Mouse (Mus musculus) spleen, adult 12 weeks (tissue): ENCODE measurements around the gene Btg2.

Experiments used
- DNase-seq: peaks from one replicate; pipeline ENCODE4 v3.0.0; 2022; ENCODE audit warnings: low spot score

Btg2 gene

DNA sequence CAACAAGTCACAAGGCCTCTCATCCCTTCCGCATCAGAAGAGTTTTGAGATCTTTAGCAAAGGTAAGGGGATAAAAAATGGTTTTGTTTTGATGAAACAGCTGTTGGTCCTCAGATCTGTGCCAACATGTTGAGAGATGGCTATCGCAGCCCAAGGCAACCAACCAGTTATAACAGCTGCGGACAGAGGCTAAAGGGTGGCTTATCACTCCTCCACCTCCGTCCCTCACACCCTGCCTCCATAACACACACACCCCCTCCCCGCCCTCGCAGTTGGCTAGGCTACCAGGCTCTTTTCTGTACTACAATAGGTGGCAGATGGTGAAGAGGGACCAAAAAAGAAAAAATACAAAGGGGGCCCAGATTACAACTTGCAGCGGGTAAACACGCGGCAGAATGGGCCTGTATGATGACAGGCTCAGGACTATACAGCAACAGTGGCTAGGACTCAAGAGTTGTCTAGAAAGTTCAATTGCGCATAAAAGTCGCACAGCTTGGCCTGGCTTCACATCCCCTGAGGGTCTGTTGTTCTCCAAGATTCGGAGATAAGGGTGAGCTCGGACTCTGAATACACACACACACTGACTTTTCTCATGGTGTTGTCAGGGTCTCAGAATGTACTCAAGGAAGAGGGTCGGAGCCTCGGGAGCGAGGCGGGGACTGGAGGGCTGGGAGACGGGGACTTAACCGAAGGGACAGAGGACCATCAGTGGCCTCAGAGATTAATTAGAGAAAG lies 692 bp downstream of the Btg2 start:
- DNase-seq = peak; percentile 75

DNA sequence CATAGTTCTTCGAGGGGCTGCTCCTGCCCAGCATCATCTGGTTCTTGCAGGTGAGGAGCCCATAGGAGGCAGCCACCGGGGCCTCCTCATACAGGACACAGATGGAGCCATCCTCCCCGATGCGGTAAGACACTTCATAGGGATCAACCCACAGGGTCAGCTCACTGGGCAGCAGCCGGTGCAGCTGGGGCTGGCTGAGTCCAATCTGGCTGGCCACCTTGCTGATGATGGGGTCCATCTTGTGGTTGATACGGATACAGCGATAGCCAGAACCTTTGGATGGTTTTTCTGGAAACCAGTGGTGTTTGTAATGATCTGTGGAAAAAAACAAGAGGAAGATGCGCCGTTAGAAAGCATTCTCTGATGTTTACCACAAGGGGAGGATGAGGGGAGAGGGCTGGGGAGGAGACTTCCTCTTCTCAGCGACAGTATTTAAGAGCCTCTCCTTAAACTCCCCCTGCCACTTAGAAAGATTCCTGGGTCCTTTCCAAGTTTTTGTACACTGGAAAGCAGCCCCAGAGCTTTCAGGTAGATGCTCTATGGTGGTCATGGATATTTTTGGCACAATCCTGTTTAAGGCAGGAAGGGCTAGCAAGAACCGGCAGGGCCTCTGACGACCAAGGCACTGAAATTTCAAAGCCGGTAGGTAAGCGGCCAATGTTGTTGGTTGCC lies 1.4 kb downstream of the Btg2 start:
- DNase-seq = no peak

DNA sequence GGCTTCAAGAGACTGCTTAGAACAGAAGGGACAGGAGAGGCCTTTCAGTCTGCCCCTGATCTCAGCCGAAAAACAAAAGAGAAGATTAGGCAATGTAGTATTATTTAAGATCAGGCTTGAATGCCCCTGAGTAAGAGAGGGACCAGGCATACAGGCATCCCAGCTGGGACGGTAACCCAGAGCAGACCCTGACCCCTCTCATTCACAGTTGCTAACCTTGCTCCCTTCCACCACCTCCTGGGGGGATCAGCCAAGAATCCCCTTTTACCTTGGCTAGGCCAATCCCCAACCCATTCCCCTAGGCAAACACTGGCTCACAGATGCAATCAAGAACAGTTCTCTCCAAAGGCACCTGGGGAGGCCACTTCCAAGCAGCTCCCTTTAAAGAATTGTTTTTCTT lies 2.1 kb downstream of the Btg2 start:
- DNase-seq = no peak

DNA sequence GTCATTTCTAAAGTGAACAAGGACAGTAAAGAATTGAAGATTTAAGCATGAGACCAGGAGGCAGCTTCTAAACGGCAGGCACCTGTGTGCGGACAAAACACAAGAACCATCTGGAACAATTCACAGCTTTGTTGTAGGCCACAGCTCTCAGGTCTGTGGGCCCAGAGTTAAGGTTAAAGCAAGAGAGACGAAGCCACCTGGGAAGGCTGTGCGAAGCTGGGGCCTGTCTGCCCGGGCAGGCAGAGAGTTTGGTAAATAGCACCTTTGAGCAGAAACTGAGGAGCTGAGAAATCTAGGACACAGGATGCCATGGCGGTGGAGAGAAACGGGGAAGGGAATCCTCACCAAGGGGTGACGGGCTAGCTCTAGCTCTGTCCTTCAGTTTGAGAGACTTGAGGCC lies 3.4 kb downstream of the Btg2 start:
- DNase-seq = no peak

DNA sequence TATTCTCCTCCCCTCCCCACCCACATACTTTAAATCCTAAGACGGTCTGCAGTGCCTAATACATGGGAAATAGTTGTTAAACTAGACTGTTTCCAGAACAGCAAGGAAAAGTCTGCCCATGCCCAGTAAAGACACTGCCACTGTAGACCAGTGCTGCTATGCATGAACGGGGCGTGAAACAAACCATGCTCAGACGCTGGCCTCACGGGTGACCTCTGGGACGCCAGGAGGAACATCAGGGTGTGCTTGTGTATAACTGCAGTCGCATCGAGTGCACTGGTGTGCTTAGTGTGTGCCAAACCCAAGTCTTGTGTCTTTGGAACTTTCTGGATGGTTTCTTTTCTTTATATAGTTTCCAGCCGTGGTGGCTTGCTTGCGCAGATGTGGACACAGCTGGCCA lies 4.3 kb downstream of the Btg2 start:
- DNase-seq = no peak

DNA sequence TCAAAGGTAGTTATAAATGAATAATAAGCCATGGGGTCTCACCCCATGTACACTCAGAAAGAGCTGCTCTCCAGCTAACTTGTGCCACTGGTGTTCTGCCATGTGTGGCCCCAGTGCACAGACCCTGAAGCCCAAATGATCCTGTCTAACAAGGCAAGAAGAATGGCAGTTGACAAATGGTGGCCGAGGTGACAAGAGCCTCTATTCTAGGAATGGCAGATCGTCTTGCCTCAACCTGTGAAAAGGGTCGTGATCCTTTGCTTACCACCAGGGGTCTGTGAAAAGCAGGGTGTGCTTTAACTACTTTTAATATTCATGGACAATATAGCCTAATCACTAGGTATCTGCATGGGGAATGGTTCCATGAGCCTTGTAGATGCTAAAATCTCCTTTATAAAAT lies 4.7 kb downstream of the Btg2 start:
- DNase-seq = no peak

DNA sequence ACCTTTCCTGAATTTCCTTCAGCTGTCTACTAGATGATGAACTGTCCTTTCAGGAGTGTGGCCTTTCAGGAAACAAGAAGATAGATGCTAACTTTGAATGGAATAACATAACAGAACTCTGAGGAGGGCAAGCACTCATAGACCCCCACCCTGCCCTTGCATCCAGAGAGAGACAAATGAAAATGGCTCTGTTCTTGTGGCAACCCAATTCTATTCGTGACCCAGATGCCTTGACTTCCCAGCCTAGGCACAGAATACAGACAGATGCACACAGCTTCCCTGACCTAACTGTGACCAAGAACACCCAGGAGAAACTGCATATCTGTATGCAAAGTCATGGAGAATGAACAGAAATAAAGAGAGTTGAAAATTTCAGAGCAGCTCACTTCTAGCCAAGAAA lies 5.3 kb downstream of the Btg2 start:
- no peak for DNase-seq

DNA sequence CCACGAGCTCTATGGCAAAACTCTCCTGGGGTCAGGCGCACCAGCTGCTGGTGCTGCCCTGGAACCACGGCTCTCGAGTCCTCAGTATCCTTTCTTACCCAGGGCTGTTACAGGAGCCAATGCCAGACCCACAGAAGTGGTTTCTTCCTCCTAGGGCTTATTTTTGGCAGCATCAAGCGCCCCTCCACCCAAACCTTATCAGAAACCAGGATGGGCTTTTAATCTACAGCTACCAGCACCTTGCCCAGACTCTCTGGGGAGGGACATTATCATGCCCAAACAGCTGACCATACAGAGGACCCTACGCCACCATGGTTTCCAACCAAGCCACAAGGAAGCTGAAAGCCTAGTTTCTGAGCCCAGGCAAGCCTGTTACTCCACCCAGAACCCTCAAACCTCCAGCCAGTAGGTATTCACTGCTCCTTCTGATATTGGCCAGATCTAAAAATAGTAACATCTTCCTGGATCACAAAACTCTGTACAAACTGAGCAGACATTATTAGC lies 5.8 kb downstream of the Btg2 start:
- DNase-seq = peak; percentile 61

DNA sequence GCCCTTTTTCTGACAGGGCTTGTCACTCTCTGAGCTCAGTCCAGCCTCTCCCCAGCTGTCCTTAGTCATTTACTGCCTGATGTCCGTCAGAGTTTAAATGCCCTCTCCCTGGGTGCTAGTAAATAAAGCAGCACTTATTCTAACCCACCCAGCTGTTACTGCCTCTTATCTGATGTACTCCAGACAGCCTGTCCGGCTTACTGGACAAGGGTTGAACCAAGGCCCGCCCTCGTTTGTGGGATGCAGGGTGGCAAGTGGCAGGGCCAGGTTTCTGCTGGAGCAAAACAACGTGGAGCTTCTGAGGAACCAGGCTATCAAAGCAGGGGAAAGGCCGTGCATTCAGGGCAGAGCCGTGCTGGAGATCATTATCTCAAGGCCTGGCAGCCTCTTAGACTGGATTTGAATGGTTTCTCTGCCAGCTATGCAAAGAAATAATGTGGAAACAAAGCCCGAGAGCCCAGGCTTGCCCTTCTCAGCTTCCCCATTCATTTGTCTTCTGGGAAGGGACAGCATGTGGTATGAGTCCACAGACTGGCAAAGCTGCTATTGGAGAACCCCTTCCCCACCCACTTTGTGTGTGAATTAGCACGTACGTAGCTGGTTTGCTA lies 7.4 kb downstream of the Btg2 start:
- DNase-seq = no peak

DNA sequence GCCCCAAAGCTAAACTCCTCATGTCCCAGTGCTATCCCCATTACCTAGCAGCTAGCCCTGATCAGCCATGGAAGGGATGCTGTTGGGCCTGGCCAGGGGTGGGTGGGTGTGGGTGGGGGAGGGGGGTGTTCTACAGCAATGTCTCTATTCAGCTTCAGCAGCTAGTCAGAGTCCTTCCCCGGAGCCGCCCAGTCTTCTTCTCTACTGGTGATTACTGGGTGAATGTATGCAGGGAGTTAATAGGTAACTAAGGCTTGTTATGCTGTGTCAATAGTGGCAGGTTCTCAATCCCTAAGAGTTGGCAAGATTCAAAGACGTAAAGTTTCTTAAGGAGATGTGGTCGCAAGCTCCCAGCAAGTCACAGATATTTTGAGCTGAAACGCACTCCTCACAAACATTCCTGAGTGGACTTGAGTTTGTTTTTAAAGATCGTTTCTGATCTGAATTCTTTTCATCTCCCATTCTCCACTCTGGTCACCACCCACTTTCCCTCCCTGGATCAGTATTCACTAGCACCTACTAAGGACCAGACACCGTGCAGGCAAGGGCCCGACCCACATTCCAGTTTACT lies 8.7 kb downstream of the Btg2 start:
- DNase-seq = no peak

DNA sequence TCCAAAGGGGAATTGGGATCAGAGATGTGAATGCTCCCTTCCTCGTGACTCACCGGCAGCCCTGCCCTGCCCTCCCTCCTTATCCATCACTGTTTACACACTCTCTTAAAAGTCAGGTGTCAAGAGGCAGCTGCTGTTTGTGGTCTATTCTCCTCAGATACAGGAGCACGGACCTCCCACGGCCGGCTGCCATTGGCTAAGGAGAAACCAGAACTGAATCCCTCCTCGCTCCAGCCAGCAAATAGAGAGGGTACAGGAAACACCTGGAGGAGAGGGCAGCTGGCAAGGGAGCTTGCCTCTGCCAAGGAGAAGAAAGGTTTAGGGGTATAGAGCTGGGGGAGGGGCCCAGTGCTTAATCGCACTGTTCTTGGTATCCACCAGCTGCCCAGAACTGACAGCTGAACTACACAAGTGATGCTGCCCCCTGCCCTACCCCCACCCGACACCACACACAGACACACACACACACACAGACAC lies 11.7 kb downstream of the Btg2 start:
- no peak for DNase-seq

DNA sequence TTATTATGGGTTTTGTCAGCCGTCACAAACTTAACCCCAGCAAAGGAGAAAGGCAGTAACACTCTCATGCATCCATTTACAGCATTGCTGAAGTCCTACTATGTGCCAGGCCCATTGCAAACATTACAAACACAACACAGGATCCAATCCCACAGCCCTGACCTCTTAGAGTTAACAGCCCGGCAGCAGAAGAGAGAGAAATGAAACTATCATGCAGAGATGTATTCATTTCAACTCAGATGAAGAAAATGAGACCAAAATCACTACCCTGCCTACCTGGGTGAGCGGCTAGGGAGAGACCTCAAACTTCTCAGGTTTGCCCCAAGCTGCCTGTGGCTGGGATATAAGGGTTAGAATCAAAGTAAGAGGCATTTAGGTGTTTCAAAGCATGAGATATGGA lies 12.4 kb downstream of the Btg2 start:
- no peak for DNase-seq

DNA sequence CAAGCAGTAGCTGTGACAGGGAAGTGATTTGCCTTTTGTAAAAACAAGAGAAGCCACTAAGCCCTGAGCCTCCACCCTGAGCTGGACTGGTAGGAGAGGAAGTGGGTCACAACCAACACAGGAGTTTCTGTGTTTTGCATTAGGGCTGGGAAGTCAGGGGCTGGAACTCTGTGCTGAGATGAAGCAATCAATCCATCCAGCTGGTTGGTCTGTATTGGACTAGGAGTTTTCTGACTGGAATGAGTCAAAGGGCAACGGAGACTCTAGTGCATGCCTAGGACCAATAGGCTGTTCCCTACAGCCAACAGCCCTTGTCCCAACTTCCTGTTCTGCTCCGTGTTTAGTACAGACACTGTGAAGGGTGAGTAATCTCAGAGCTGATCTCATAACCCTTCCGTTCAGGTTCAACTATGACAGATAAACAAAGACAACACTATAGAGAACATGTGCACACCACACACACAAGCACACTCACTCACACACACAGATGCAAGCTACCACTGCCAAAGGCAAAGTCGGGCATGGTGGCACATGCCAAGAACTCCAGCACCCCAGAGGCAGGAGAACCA lies 13.6 kb downstream of the Btg2 start:
- no peak for DNase-seq

DNA sequence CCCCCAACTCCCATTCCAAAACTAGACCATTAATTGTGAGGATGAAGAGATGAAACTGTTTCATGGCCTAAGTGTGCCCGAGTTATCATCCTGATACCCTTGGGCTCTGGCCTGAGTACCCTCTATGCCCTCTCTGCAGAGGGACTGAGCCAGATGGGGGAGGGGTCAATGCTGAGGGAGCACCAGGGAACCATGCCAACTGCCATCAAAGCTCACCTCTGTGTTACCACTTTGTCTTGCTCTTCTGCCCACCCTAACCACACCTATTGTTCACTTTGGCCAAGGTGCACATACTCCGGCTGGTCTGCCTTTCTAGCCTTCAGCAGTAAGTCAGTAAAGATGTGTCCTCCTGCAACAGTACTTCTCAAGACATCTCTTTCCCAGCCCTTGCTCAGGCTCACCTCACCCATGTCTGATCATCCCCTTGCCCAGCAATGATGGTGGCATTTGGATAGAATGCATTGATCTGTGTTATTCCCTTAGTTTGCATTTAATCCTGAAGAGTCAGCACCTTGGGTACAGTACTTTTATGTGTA lies 14.6 kb downstream of the Btg2 start:
- DNase-seq = no peak

DNA sequence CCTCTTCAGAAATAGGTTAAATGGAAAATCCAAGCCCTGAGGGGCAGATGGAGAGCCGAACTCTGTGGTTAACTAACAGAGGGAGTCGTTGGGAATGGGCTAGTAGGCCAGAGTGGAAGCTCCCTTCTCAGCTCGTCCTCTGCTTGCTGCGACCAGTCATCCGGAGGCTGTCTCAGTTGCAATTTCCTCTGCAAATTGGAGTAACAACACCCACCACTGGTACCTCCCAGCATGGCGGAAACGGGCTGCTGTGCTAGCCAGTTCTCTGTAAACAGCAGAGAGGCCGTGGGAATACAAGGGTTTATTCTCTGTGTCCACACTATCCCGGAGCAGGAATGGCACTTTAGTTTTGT lies 15.2 kb downstream of the Btg2 start:
- DNase-seq = no peak

DNA sequence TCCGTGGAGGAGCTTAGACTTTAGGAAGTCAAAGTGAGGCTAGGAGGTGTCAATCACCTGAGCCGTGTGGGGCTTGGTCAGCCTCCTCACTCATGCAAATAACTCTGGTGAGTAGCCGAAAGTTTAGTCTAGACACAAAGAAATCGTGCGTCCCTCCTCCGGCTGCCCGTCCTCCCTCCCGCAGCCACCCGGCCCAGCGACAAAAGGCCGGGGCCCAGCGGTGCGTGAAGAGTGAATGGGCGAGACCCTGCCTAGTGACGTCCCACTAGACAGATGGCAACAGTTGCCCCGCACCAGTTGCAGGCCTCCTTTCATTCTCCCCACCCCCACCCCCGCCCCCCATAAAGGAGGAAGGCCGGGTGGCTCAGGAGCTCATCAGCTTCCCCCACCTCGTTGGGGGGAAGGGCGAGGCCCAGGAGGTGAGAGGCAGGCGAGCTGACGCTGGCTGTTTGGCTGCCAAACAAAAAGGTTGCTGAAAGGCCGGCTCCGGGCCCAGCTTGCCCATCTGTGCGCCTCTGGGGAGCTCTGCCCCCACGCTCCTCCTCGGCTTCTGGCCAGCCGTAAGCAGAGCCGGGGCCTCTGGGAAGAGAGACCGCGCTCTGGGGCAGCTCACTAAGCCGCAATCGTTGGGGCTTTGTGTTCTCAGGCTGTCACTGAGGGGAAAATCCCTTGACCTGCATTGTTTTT lies 15.7 kb downstream of the Btg2 start:
- peak; percentile 61 for DNase-seq

DNA sequence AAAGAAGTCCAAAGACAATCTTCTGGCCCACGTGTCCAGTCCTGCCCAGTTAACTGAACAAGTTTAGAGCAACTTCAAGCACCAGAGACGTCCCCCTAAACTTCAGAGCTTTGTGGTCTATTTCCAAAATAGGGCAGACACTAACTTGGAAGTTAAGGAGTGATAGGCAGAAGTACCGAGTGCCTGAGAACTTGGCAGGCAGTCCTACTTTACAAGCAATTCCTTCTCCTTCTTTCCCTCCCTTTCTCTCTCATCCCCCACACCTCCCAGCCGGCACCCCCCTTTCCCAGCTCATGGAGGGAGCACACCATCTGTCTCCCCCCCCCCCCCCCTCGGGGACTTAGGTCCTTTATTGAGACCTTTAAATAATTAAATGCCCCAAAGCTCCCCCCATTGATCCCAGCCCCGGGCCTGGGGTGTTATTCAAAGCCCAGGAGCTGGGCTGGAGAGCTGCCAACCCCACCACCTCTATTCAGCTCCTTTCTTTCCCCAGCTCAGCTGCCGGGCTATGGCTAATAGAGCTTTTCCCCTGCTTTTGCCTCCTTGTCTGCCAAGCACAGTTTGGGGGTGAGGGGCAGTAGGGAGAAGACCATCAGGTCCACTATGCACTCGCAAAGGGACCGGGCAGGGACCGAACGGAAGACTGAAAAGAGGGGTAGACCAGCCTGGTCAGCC lies 16.4 kb downstream of the Btg2 start:
- no peak for DNase-seq

DNA sequence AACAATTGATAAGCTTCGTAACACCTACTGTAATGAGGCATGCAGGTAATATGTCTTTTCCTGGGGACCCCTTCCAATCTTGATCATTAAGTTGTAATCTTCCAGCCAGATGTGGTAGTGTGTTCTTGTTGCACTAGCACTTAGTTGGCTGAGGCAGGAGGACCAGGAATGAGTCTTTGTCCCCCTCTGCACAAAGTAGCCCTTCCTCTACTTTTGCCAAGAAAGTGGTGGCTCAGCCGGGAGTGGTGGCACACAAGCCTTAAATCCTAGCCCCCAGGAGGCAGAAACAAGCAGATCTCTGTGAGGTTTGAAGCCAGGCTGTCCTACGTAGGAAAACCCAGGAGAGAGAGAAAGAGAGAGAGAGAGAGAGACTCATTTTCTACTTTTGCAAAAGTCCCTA lies 17.0 kb downstream of the Btg2 start:
- DNase-seq = no peak

DNA sequence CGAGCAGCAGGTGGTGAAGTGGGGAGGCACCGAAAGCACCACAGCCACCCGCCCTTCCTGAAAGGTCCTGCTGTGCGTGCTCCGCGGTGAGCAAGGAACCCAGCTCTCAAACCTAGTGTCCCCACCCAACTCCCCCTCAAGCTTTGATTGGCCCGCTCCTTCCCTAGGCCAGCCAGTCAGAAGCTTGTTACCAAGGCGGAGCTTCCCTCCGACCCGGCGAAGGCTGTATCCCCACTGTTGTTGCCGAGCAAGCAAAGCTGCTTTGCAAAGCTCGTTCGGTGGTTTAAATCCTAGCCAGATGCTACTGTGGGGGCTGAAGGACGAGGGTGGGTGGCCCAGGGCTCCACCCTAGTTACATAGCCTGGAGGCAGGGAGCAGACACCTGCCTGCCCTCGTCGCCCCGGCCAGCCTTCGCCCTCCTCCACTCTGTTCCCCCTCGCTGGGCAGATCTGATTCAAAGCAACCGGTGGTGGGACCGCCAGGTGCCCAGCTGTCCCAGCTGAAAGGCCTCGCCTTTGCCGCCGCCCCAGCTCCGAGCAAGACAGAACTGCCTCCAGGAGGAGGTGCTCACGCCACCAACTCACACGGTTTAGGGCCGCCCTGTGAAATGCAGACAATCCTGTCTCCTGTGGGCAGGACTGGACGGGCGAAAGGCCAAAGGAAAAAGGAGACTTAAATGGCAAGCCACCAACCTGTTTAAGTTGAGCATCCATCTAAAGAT lies 17.9 kb downstream of the Btg2 start:
- DNase-seq = peak; percentile 84
